Mouse (Mus musculus) stomach, embryonic 14.5 days (tissue): ENCODE data around the gene Adgrl4. TPM values are rescaled to one million over a fixed set of nuclear protein-coding genes. Genes with fewer than 3 reads are reported as not detected.

Source experiments
- ATAC-seq: fragments of 200-750 bp; cut with Nextera tagmentation; 2 replicates; pipeline ENCODE4 v1.8.0; 2017; ENCODE audit warnings: low read depth, moderate TSS enrichment; ENCODE audit not compliant: insufficient number of reproducible peaks, insufficient read depth, low FRiP score
- H3K27ac ChIP-seq: fragments of 300-500 bp; sonication (generic); 2 replicates; pipeline ENCODE4 v1.5.1; 2014; ENCODE audit warnings: mild to moderate bottlenecking, low read length, moderate library complexity, mixed read lengths
- H3K27me3 ChIP-seq: fragments of 300-500 bp; sonication (generic); 2 replicates; pipeline ENCODE4 v1.6.1; 2014; ENCODE audit warnings: low read length, control low read depth, mixed read lengths; ENCODE audit not compliant: control insufficient read depth, insufficient read depth
- H3K36me3 ChIP-seq: fragments of 300-500 bp; sonication (generic); 2 replicates; pipeline ENCODE4 v1.6.1; 2014; ENCODE audit warnings: mild to moderate bottlenecking, control low read depth, low read length, moderate library complexity, mixed read lengths; ENCODE audit not compliant: control insufficient read depth, insufficient read depth
- H3K4me1 ChIP-seq: fragments of 300-500 bp; sonication (generic); 2 replicates; pipeline ENCODE4 v1.6.1; 2014; ENCODE audit warnings: low read length, control low read depth, mixed read lengths; ENCODE audit not compliant: control insufficient read depth, insufficient read depth
- H3K4me2 ChIP-seq: fragments of 300-500 bp; sonication (generic); replicated peaks from 2 replicates; pipeline ENCODE4 v1.6.1; 2014; ENCODE audit warnings: low read depth, low read length, control low read depth
- H3K4me3 ChIP-seq: fragments of 300-500 bp; sonication (generic); 2 replicates; pipeline ENCODE4 v1.5.1; 2014; ENCODE audit warnings: low read depth, low read length, control low read depth
- H3K9ac ChIP-seq: fragments of 300-500 bp; sonication (generic); replicated peaks from 2 replicates; pipeline ENCODE4 v1.6.1; 2014; ENCODE audit warnings: low read depth, mild to moderate bottlenecking, control low read depth, low read length, moderate library complexity, mixed read lengths
- H3K9me3 ChIP-seq: fragments of 300-500 bp; sonication (generic); 2 replicates; pipeline ENCODE4 v1.6.1; 2016; ENCODE audit warnings: low read depth, low read length, control low read depth; ENCODE audit not compliant: control insufficient read depth
- WGBS: fragments of 180-500 bp; shearing (Covaris S2); extraction: QIAGEN DNeasy Blood & Tissue Kit; methylation state at CpG from one replicate; pipeline ENCODE4 v1.1.7; 2014; 5-methylcytosine and 5-hydroxymethylcytosine counted together
- polyA plus RNA-seq: library from polyadenylated mRNA; unstranded; fragments of >200 nt; fragmentation: Nextera tagmentation; extraction: Ambion mirVana; gene quantifications from 2 replicates; pipeline ENCODE4 v1.2.1, GENCODE M21; 2014

Gene Adgrl4
- polyA plus RNA-seq, 1 experiment from 2014 or later: 8.0 TPM

DNA sequence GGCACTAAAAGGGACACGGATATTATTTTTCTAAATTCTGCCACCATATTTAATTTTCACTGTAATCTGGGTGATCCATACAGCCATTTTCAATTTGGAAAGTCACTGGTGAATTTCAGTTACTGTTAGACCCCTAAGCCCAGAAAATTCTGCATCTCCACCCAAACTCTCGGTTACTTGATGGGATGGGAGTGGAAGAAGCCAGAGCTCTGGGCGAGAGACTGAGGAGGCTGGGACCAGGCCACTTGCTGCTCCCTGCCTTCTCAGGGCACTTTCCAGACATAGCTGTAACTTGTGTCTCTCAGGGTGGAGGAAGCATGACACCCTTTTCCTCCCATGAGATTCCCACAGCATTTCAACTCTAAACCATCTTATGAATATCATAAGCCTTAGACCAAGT lies 109.5 kb downstream of the Adgrl4 start:
- no peaks in the 10 kb centered on the region for H3K27me3 ChIP-seq
- H3K9ac ChIP-seq: no peak overlapping the region
- no peaks in the 10 kb centered on the region for H3K36me3 ChIP-seq
- ATAC-seq: no peak
- H3K9me3 ChIP-seq: no peaks in the 10 kb centered on the region
- H3K4me2 ChIP-seq: no peak overlapping the region
- 91% methylated on average over 3 of the region's 3 CpGs for WGBS
- no peak overlapping the region for H3K4me3 ChIP-seq
- H3K27ac ChIP-seq: no peak overlapping the region
- H3K4me1 ChIP-seq: no peaks in the 10 kb centered on the region

DNA sequence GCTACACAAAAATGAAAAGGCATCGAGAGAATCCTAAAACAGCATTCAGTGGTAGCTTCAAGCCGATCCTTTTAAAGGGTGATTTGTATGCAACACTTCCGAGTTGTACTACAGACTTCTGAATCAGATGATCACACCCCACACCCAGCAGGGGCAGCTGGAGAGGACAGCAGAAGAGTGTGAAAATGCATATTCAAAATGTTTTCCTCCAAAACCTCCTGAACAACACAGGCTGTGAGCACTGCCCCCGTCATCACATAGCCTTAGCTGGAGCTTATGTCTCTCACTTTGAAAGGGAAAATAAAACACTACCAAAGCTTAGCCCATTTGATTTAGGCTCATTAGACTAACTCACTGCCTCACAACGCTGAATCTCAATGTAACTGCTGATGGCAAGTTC lies 113.3 kb downstream of the Adgrl4 start:
- Histone ChIP-seq H3K4me2 (no peak overlapping the region), H3K4me3 (no peak overlapping the region), H3K9me3 (no peaks in the 10 kb centered on the region), H3K27ac (no peak overlapping the region), H3K36me3 (no peaks in the 10 kb centered on the region), H3K27me3 (no peaks in the 10 kb centered on the region), H3K4me1 (no peaks in the 10 kb centered on the region), H3K9ac (no peak overlapping the region)
- WGBS: 40% methylated on average over 5 of the region's 5 CpGs
- no peak for ATAC-seq

- Histone ChIP-seq H3K9ac (no peak overlapping the region), H3K27me3 (no peaks in the 10 kb centered on the region), H3K36me3 (no peaks in the 10 kb centered on the region), H3K27ac (no peak overlapping the region), H3K4me2 (no peak overlapping the region), H3K4me3 (no peak overlapping the region), H3K4me1 (no peaks in the 10 kb centered on the region), H3K9me3 (no peaks in the 10 kb centered on the region)
- ATAC-seq: no peak
- 85% methylated on average over 2 of the region's 2 CpGs for WGBS
Measured at GRCm38 (mm10) chr3:151556635-151557034, 118.9 kb downstream of the Adgrl4 start.

DNA sequence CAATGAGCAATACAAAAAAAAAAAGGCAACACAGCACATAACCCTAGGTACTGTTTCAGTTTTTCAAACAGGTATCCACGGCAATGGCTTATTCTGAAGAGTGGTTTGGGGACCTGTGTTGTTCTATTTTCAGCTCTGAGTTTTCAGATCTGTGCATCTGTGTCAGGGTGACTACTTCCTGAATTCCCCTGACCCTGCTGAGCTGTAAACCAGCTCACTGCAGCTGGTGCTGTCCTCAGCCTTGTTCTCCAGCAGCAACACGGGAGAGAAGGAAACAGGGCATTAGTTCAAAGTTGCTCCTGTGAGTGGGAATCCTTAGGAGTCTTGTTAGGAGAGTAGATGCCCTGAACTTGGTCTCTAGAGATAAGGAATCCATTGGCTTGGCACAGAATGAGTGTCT lies 119.4 kb downstream of the Adgrl4 start:
- Histone ChIP-seq H3K36me3 (no peaks in the 10 kb centered on the region), H3K9ac (no peak overlapping the region), H3K4me2 (no peak overlapping the region), H3K9me3 (no peaks in the 10 kb centered on the region), H3K27me3 (no peaks in the 10 kb centered on the region), H3K4me3 (no peak overlapping the region), H3K27ac (no peak overlapping the region), H3K4me1 (no peaks in the 10 kb centered on the region)
- WGBS: 66% methylated on average over 2 of the region's 2 CpGs
- ATAC-seq: no peak

DNA sequence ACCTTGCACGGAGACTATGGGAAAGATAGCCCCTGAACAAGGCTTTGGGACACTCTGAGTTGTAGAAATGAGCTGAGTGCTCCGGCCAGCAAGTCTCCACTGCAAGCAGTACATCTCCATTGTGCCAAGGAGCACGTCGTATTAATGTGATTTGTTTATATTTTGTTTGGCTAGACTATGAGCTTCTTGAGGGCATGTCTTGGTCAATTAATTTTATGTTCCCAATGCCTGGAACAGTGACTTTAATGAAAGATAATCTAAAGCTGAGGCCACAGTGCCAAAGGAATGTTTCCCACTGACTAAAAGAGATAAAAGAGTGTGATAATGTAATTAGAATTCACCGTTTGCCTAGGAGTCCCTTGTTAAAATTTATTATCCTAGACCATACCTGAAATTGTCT lies 119.9 kb downstream of the Adgrl4 start:
- 63% methylated on average over 5 of the region's 5 CpGs for WGBS
- no peak for ATAC-seq

DNA sequence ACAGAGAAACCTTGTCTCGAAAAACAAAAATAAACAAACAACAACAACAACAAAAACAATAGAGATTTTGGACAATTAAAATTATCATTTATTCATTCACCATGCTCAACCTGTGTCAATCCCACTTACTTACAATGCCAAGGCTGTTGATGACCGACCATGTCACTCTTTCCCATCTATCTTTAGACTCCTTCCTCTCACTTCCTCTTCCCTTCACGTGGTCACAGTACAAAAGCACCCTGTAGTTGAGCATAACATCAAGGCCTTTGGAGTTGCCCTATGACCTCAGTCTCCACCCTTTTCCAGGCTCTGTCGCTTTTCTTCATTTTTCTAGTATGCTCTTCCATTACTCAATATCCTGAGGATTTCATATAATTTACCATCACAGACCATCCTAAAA lies 120.7 kb downstream of the Adgrl4 start:
- 71% methylated on average over 4 of the region's 4 CpGs for WGBS

More for the DNA sequence above, 119.9 kb downstream of the Adgrl4 start:
- H3K27me3 ChIP-seq: no peaks in the 10 kb centered on the region
- H3K4me1 ChIP-seq: no peaks in the 10 kb centered on the region
- no peaks in the 10 kb centered on the region for H3K9me3 ChIP-seq
- no peak overlapping the region for H3K4me2 ChIP-seq
- H3K27ac ChIP-seq: no peak overlapping the region
- no peak overlapping the region for H3K9ac ChIP-seq
- H3K4me3 ChIP-seq: no peak overlapping the region
- H3K36me3 ChIP-seq: no peaks in the 10 kb centered on the region

DNA sequence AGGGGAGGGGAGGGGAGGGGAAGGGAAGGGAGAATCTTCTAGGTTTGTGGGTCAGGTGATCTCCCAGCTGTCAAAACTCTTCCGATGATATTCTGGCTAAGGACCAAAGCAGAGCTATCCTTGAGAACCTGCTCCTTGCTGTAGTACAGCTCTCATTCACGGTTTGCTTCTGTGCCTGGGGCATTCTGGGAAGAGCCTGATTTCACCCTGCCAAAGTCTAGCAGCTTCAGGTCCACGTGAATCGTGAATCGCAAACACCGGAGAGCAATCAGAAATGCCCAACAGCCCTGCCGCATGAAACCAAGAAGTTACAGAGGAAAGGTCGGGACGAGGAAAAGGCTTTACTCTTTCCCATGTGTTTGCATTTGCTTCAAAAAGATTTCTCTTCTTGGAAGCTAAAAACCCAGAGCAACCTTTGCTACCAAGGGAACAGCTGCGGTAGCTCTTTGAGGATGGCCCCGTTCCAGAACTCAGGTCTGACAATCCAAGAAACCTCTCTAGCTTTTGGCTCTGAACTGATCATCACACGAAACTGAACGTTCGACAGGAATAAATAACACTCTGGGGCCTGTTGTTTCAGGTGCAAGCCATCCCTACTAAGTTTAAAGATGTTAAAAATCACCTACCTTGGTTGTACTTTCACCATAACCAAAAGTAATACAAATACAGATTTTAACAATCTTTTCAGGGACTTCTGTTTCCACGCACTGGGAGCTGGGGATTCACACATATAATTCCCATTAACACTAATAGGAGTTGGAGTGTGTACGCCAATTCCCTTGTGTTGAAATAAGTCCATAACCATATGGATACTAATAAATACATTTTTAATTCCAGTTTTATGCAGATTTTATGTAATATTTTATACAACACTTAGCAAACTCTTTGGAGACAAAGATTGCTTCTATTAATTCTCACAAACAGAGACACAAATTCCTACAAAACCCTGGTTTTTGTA lies 128.3 kb downstream of the Adgrl4 start:
- WGBS: 43% methylated on average over 16 of the region's 16 CpGs

More for the DNA sequence above, 120.7 kb downstream of the Adgrl4 start:
- H3K36me3 ChIP-seq: no peaks in the 10 kb centered on the region
- H3K9me3 ChIP-seq: no peaks in the 10 kb centered on the region
- no peaks in the 10 kb centered on the region for H3K4me1 ChIP-seq
- H3K4me2 ChIP-seq: no peak overlapping the region
- no peak for ATAC-seq
- H3K9ac ChIP-seq: no peak overlapping the region
- no peak overlapping the region for H3K27ac ChIP-seq
- H3K4me3 ChIP-seq: no peak overlapping the region
- no peaks in the 10 kb centered on the region for H3K27me3 ChIP-seq

DNA sequence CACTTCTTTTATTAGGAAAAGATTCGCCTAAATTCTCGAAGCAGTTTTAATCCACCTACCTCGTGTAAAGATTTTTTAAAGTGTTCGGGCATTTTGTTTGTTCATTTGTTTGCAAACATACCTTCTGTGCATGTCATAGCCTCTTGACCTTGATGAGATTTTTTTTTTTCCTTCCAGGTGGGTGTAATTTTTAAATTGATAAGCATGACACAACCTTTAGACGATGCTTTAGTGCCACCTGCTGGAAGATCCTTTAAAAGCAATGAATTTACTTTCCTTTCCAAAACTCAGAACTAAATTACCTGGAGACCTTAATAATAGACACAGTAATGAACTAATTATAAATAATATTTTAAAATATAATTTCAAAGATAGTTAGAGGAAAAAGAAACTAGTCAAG lies 128.9 kb downstream of the Adgrl4 start:
- H3K9me3 ChIP-seq: no peaks in the 10 kb centered on the region
- ATAC-seq: no peak
- no peaks in the 10 kb centered on the region for H3K4me1 ChIP-seq
- no peak overlapping the region for H3K4me3 ChIP-seq
- no peak overlapping the region for H3K9ac ChIP-seq
- 49% methylated on average over 5 of the region's 5 CpGs for WGBS
- no peaks in the 10 kb centered on the region for H3K27me3 ChIP-seq
- H3K27ac ChIP-seq: no peak overlapping the region
- H3K36me3 ChIP-seq: no peaks in the 10 kb centered on the region
- no peak overlapping the region for H3K4me2 ChIP-seq

More for the DNA sequence above, 128.3 kb downstream of the Adgrl4 start:
- Histone ChIP-seq H3K4me2 (no peak overlapping the region), H3K27me3 (no peaks in the 10 kb centered on the region), H3K27ac (no peak overlapping the region), H3K9me3 (no peaks in the 10 kb centered on the region), H3K4me1 (no peaks in the 10 kb centered on the region), H3K36me3 (no peaks in the 10 kb centered on the region), H3K9ac (no peak overlapping the region), H3K4me3 (no peak overlapping the region)
- ATAC-seq: no peak
